ENCODE assay signal across 9 mouse cellular contexts in genomic region chr19:57642980-57643379, GRCm38 (mm10). TPM values are rescaled to one million over a fixed set of nuclear protein-coding genes. Genes with fewer than 3 reads are reported as not detected.
DNase-seq lines count a peak whose midpoint lies in the region; ATAC-seq and TF ChIP-seq lines count a peak whose summit lies in the region.
"Had no signal": no experiment of that assay in that cellular context is flagged by ENCODE, and none has a peak within 500 bp of the region (broad histone marks: within the 10 kb centered on the region; RNA-seq: fewer than 3 reads in every experiment).

No protein-coding gene starts in this region.

- intact Hi-C loops in heart, postnatal 36 days (cut with DNase I), result loop anchor here (1.0 to 10.0 kb wide), 3 partner anchors 160 to 488 kb away; no protein-coding TSS in a partner anchor

- no peak for TF ChIP-seq POLR2A in cerebellum, adult 2 months (IDR thresholded peaks at IDR 0.05; ENCODE audit: borderline replicate concordance, insufficient read depth, low read length)

- WGBS in cerebellum, adult 2 months, result 50% methylated on average over 2 of the region's 2 CpGs

- no peak overlapping the region for H3K4me3 ChIP-seq in cerebellum, adult 2 months (replicated peaks; ENCODE audit: insufficient read depth, low read depth, low read length)
- H3K4me3 ChIP-seq: megakaryocyte, embryonic 14.5 days had no signal

- peak; percentile 37; the same call in 1 of the 2 replicates for ATAC-seq in megakaryocyte-erythroid progenitor cell, adult 5-6 weeks (replicated peaks; ENCODE audit: low FRiP score, low TSS enrichment, poor library complexity, severe bottlenecking)

- no peaks in the 10 kb centered on the region for H3K4me1 ChIP-seq in cerebellum, adult 2 months (ENCODE audit: control insufficient read depth, insufficient read depth, low read length)
- H3K4me1 ChIP-seq: megakaryocyte, embryonic 14.5 days had no signal

- no peaks in the 10 kb centered on the region for H3K27me3 ChIP-seq in cerebellum, adult 2 months (ENCODE audit: control insufficient read depth, insufficient read depth, low read length)

- TF ChIP-seq CTCF in cerebellum, adult 2 months (IDR thresholded peaks at IDR 0.05; ENCODE audit: borderline replicate concordance, insufficient read depth, low read depth, low read length), result peak; percentile 13; the same call in 1 of the 2 replicates

- H3K27ac ChIP-seq in cerebellum, adult 2 months (ENCODE audit: insufficient read depth, low read length), result no peak overlapping the region

- DNase-seq in cerebellum, adult 2 months, result peak in 1 of 2 experiments; percentile 12
- DNase-seq in cerebellum, adult 9-11 months, result no peak
- peak; percentile 18 for DNase-seq in layer of hippocampus, adult 9-10 months (ENCODE audit: low spot score)
- no peak for DNase-seq in layer of hippocampus, adult 8-10 months (ENCODE audit: low spot score in 2 of 2)
- peak; percentile 43 for DNase-seq in ZHBTc4 (ENCODE audit: low read depth, low spot score)
- DNase-seq in spleen, postnatal 10 days (ENCODE audit: low spot score in 2 of 2), result no peak
- DNase-seq in heart, postnatal 36 days, result no peak

RNA-seq across cellular contexts. Expression of gene Atrnl1, which starts 32.1 kb away (rescaled TPM):
- 21.1 and 21.5 TPM in 2 replicates for polyA plus RNA-seq in cerebellum, adult 2 months (2012; rRNA removed)
- total RNA-seq in layer of hippocampus, adult 8-10 months (2022), result 10 to 100 TPM; 60.7 to 70.3 (median 65.2) TPM
- total RNA-seq in megakaryocyte-erythroid progenitor cell, adult 5-6 weeks (2014; fragmentation: Nextera tagmentation), result 1.7 and 3.5 TPM in 2 replicates
- 1.4 and 2.4 TPM in 2 replicates for total RNA-seq in megakaryocyte-erythroid progenitor cell, adult 5-6 weeks (2017)
- 10 to 100 TPM; 15.4 to 15.8 TPM for total RNA-seq in heart, postnatal 36 days (2021)

Comparison
In these comparisons a context has a peak if more than half of its experiments do, and no peak if none do; other contexts are left out.
1. DNase-seq: peak in layer of hippocampus, adult 9-10 months (single experiment) and ZHBTc4 (single experiment); none in cerebellum, adult 9-11 months (single experiment), layer of hippocampus, adult 8-10 months (0 of 2), spleen, postnatal 10 days (0 of 2) and heart, postnatal 36 days (0 of 2).